ENCODE assay signal across 8 mouse cellular contexts in the genomic region with DNA sequence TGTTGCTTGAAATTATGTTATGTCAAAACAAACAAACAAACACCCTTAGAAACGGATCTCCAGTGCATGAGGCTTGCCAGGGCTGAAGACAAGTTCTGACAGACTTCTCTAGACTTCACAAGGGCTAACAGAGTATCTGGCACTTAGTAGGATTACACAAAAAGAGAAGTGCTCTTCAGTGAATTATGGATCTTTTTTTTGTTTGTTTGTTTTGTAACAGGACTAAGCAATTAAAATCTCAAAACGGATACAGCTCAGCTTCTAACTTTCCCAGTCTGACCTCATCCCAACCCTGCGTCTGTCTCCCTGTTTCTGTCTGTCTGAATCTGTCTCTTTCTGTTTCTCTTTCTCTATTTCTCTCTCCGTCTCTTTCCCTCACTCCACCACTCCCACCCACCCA. TPM values are rescaled to one million over a fixed set of nuclear protein-coding genes. Genes with fewer than 3 reads are reported as not detected.
A peak's percentile ranks its signal among the peaks of the same experiment; 100 is the strongest.
DNase-seq lines count a peak whose midpoint lies in the region; ATAC-seq lines count a peak whose summit lies in the region.

No protein-coding gene starts in this region.

- peak; percentile 67 for ATAC-seq in neural tube, embryonic 11.5 days (ENCODE audit: insufficient read depth, low FRiP score, low TSS enrichment)
- ATAC-seq in forebrain, embryonic 16.5 days: peak; percentile 49
- ATAC-seq in limb, embryonic 11.5 days (ENCODE audit: insufficient number of reproducible peaks, low FRiP score, low TSS enrichment, low read depth): peak; percentile 61; the same call in 1 of the 2 replicates
- peak; percentile 60; the same call in 1 of the 2 replicates for ATAC-seq in neural tube, embryonic 15.5 days (ENCODE audit: low FRiP score)

- H3K4me3 ChIP-seq in neural tube, embryonic 11.5 days (ENCODE audit: low read depth, low read length): peak overlapping the region; percentile 58
- peak overlapping the region; percentile 85 for H3K4me3 ChIP-seq in forebrain, embryonic 16.5 days (replicated peaks; ENCODE audit: low read length)
- H3K4me3 ChIP-seq in limb, embryonic 11.5 days (ENCODE audit: low read depth, low read length): peak overlapping the region; percentile 60
- peak overlapping the region; percentile 70 for H3K4me3 ChIP-seq in neural tube, embryonic 15.5 days (replicated peaks)

- 21% methylated on average over 4 of the region's 4 CpGs for WGBS in neural tube, embryonic 11.5 days
- WGBS in forebrain, embryonic 16.5 days: 16% methylated on average over 4 of the region's 4 CpGs
- 19% methylated on average over 4 of the region's 4 CpGs for WGBS in limb, embryonic 11.5 days
- WGBS in neural tube, embryonic 15.5 days: 14% methylated on average over 4 of the region's 4 CpGs

- no peaks in the 10 kb centered on the region for H3K27me3 ChIP-seq in neural tube, embryonic 11.5 days (ENCODE audit: control insufficient read depth, insufficient read depth, low read length)
- H3K27me3 ChIP-seq in forebrain, embryonic 16.5 days (replicated peaks; ENCODE audit: control insufficient read depth, insufficient read depth, low read length): no peaks in the 10 kb centered on the region
- H3K27me3 ChIP-seq in limb, embryonic 11.5 days (ENCODE audit: control insufficient read depth, insufficient read depth, low read length): no peaks in the 10 kb centered on the region
- H3K27me3 ChIP-seq in neural tube, embryonic 15.5 days (replicated peaks): no peaks in the 10 kb centered on the region

- DNase-seq in neural tube, embryonic 11.5 days (ENCODE audit: low spot score): no peak
- DNase-seq in neural tube, embryonic 10.5 days (ENCODE audit: extremely low spot score, low spot score): no peak
- no peak for DNase-seq in limb, embryonic 11.5 days (ENCODE audit: low spot score)
- DNase-seq in frontal cortex, postnatal 36 days (ENCODE audit: low spot score in 2 of 2): no peak
- no peak for DNase-seq in urinary bladder, postnatal 14 days (ENCODE audit: low spot score)
- no peak for DNase-seq in adrenal gland, postnatal 10 days

- H3K36me3 ChIP-seq in neural tube, embryonic 11.5 days (ENCODE audit: control insufficient read depth, insufficient read depth, low read length): no peaks in the 10 kb centered on the region
- H3K36me3 ChIP-seq in forebrain, embryonic 16.5 days (ENCODE audit: control insufficient read depth, insufficient read depth): 0 out of 2 replicates have a peak, but pooled peaks cover 2% of the 10 kb centered on the region
- H3K36me3 ChIP-seq in limb, embryonic 11.5 days (ENCODE audit: control insufficient read depth, insufficient read depth, low read length): no peaks in the 10 kb centered on the region
- H3K36me3 ChIP-seq in neural tube, embryonic 15.5 days: no peaks in the 10 kb centered on the region

- no peak overlapping the region for H3K27ac ChIP-seq in neural tube, embryonic 11.5 days (ENCODE audit: low read depth, low read length)
- H3K27ac ChIP-seq in forebrain, embryonic 16.5 days (ENCODE audit: low read length): no peak overlapping the region
- no peak overlapping the region for H3K27ac ChIP-seq in limb, embryonic 11.5 days (replicated peaks; ENCODE audit: low read depth, low read length)
- no peak overlapping the region for H3K27ac ChIP-seq in neural tube, embryonic 15.5 days (replicated peaks)

- no peak overlapping the region for H3K9ac ChIP-seq in neural tube, embryonic 11.5 days (ENCODE audit: low read length)
- H3K9ac ChIP-seq in forebrain, embryonic 16.5 days (replicated peaks; ENCODE audit: low read depth, low read length): no peak overlapping the region
- H3K9ac ChIP-seq in limb, embryonic 11.5 days (ENCODE audit: low read length): no peak overlapping the region; the same call in 1 of the 2 replicates
- no peak overlapping the region for H3K9ac ChIP-seq in neural tube, embryonic 15.5 days (replicated peaks)

- H3K4me1 ChIP-seq in neural tube, embryonic 11.5 days (ENCODE audit: control insufficient read depth, insufficient read depth, low read length): no peaks in the 10 kb centered on the region
- H3K4me1 ChIP-seq in forebrain, embryonic 16.5 days (replicated peaks; ENCODE audit: control insufficient read depth, insufficient read depth, low read length): peaks cover 6% of the 10 kb centered on the region
- H3K4me1 ChIP-seq in limb, embryonic 11.5 days (ENCODE audit: control insufficient read depth, insufficient read depth, low read length): 0 out of 2 replicates have a peak, but pooled peaks cover 2% of the 10 kb centered on the region
- H3K4me1 ChIP-seq in neural tube, embryonic 15.5 days: peaks cover 4% of the 10 kb centered on the region

- H3K4me2 ChIP-seq in neural tube, embryonic 11.5 days (ENCODE audit: low read depth): peak overlapping the region; percentile 68
- H3K4me2 ChIP-seq in forebrain, embryonic 16.5 days (ENCODE audit: low read length): peak overlapping the region; percentile 74
- peak overlapping the region; percentile 52; the same call in 1 of the 2 replicates for H3K4me2 ChIP-seq in limb, embryonic 11.5 days (ENCODE audit: low read depth, severe bottlenecking)
- peak overlapping the region; percentile 72 for H3K4me2 ChIP-seq in neural tube, embryonic 15.5 days

- H3K9me3 ChIP-seq in neural tube, embryonic 11.5 days (ENCODE audit: control insufficient read depth, low read length): no peaks in the 10 kb centered on the region
- no peaks in the 10 kb centered on the region for H3K9me3 ChIP-seq in forebrain, embryonic 16.5 days (ENCODE audit: control insufficient read depth, low read length)
- no peaks in the 10 kb centered on the region for H3K9me3 ChIP-seq in limb, embryonic 11.5 days (ENCODE audit: control insufficient read depth, low read length)
- H3K9me3 ChIP-seq in neural tube, embryonic 15.5 days (replicated peaks): no peaks in the 10 kb centered on the region

RNA-seq across cellular contexts. Expression of gene Washc3, which starts 0.4 kb away (rescaled TPM):
- polyA plus RNA-seq in neural tube, embryonic 11.5 days (2014; fragmentation: Nextera tagmentation; extraction: Ambion mirVana): 39.2 and 40.7 TPM in 2 replicates
- polyA plus RNA-seq in forebrain, embryonic 16.5 days (2015; fragmentation: Nextera tagmentation; extraction: Ambion mirVana): 38.7 and 43.4 TPM in 2 replicates
- 45.2 and 51.2 TPM in 2 replicates for polyA plus RNA-seq in limb, embryonic 11.5 days (2014; fragmentation: Nextera tagmentation; extraction: Ambion mirVana)
- 41.3 and 47.5 TPM in 2 replicates for polyA plus RNA-seq in neural tube, embryonic 15.5 days (2015; fragmentation: Nextera tagmentation; extraction: Ambion mirVana)
- 10 to 100 TPM; 51.7 to 51.9 TPM for total RNA-seq in adrenal gland, postnatal 10 days (2021)

RNA-seq across cellular contexts. Expression of gene Nup37, which starts 53.7 kb away (rescaled TPM):
- polyA plus RNA-seq in neural tube, embryonic 11.5 days (2014; fragmentation: Nextera tagmentation; extraction: Ambion mirVana): 77.7 and 85.2 TPM in 2 replicates
- polyA plus RNA-seq in forebrain, embryonic 16.5 days (2015; fragmentation: Nextera tagmentation; extraction: Ambion mirVana): 35.6 and 38.7 TPM in 2 replicates
- polyA plus RNA-seq in limb, embryonic 11.5 days (2014; fragmentation: Nextera tagmentation; extraction: Ambion mirVana): 112 TPM in 2 replicates
- 20.6 and 32.6 TPM in 2 replicates for polyA plus RNA-seq in neural tube, embryonic 15.5 days (2015; fragmentation: Nextera tagmentation; extraction: Ambion mirVana)
- 10 to 100 TPM; 13.6 to 18.3 TPM for total RNA-seq in adrenal gland, postnatal 10 days (2021)

RNA-seq across cellular contexts. Expression of gene Parpbp, which starts 53.8 kb away (rescaled TPM):
- 12.6 and 14.3 TPM in 2 replicates for polyA plus RNA-seq in neural tube, embryonic 11.5 days (2014; fragmentation: Nextera tagmentation; extraction: Ambion mirVana)
- polyA plus RNA-seq in forebrain, embryonic 16.5 days (2015; fragmentation: Nextera tagmentation; extraction: Ambion mirVana): 4.1 and 4.6 TPM in 2 replicates
- 17.8 and 20.6 TPM in 2 replicates for polyA plus RNA-seq in limb, embryonic 11.5 days (2014; fragmentation: Nextera tagmentation; extraction: Ambion mirVana)
- 1.9 and 3.1 TPM in 2 replicates for polyA plus RNA-seq in neural tube, embryonic 15.5 days (2015; fragmentation: Nextera tagmentation; extraction: Ambion mirVana)
- 1 to 10 TPM; 2.9 to 4.4 TPM for total RNA-seq in adrenal gland, postnatal 10 days (2021)
